Mouse (Mus musculus): ENCODE data around the gene Sec22a. TPM values are rescaled to one million over a fixed set of nuclear protein-coding genes. Genes with fewer than 3 reads are reported as not detected.

Sec22a gene
- polyA plus RNA-seq, 1 experiment from 2014 or later = 12.6 TPM

DNA sequence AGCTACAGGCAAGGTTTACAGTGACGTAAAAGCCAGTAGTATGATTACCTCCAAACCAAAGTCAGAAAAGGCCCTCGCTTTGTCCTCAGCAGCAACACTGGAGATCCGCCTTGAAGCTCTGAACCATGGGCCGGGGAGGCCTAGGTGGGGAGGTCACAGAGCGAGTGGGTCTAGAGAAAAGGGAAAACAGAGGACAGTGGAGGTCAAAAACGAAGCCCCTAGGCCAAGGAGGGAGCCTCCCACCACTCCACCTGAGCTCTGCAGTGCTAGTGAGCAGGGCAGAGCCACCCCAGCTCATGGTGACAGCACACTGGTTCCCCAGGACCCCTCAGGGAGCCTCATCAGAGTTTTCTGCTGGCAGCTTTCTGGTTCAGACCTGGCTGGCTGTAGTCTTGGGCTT is 55.7 kb downstream of the Sec22a start:
- H3K9ac ChIP-seq (replicated peaks) = no peak overlapping the region
- no peak overlapping the region for H3K4me2 ChIP-seq (ENCODE audit: low read depth, low read length)
- no peak overlapping the region for H3K4me3 ChIP-seq (ENCODE audit: low read depth, low read length)
- no peaks in the 10 kb centered on the region for H3K27me3 ChIP-seq (ENCODE audit: insufficient read depth, low read length)
- H3K4me1 ChIP-seq (ENCODE audit: insufficient read depth) = peaks cover 17% of the 10 kb centered on the region
- H3K9me3 ChIP-seq (ENCODE audit: low read length) = no peaks in the 10 kb centered on the region
- TF ChIP-seq CTCF (IDR thresholded peaks at IDR 0.05; ENCODE audit: low read depth) = no peak
- no peak for TF ChIP-seq EP300 (IDR thresholded peaks at IDR 0.05; ENCODE audit: low read depth)
- H3K36me3 ChIP-seq (replicated peaks; ENCODE audit: insufficient read depth, low read length) = no peaks in the 10 kb centered on the region; the same call in 1 of the 2 replicates
- ATAC-seq (no peak), DNase-seq (no peak)
- H3K27ac ChIP-seq (ENCODE audit: low read depth) = no peak overlapping the region
- 82% methylated on average over 6 of the region's 6 CpGs for WGBS (ENCODE audit: insufficient replicate concordance)

DNA sequence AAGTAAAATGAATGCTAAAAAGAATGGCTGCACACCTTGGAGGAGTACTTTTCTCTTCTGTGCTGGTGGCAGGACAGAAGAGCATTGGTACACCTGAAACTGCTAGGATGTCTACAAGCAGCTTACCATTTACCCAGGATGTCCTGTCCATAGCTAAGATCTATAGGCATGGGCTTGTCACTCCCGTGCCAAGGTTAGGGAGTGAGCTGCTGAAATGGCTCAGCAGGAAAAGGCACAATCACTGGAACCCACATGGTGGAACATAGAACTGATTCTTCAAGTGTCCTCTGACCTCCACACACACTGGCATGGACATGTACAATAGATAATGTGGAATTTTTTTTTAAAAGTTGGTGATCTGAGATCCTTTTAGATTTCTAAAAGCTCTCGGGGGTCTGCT is 56.4 kb downstream of the Sec22a start:
- peaks cover 17% of the 10 kb centered on the region for H3K4me1 ChIP-seq (ENCODE audit: insufficient read depth)
- DNase-seq = no peak
- H3K9me3 ChIP-seq (ENCODE audit: low read length) = no peaks in the 10 kb centered on the region
- TF ChIP-seq CTCF (IDR thresholded peaks at IDR 0.05; ENCODE audit: low read depth) = no peak
- TF ChIP-seq EP300 (IDR thresholded peaks at IDR 0.05; ENCODE audit: low read depth) = no peak
- 78% methylated on average over 2 of the region's 2 CpGs for WGBS (ENCODE audit: insufficient replicate concordance)
- no peak overlapping the region for H3K9ac ChIP-seq (replicated peaks)
- ATAC-seq = no peak
- no peaks in the 10 kb centered on the region for H3K36me3 ChIP-seq (replicated peaks; ENCODE audit: insufficient read depth, low read length)
- H3K4me3 ChIP-seq (ENCODE audit: low read depth, low read length) = no peak overlapping the region
- no peak overlapping the region for H3K27ac ChIP-seq (ENCODE audit: low read depth)
- no peak overlapping the region for H3K4me2 ChIP-seq (ENCODE audit: low read depth, low read length)
- H3K27me3 ChIP-seq (ENCODE audit: insufficient read depth, low read length) = no peaks in the 10 kb centered on the region

DNA sequence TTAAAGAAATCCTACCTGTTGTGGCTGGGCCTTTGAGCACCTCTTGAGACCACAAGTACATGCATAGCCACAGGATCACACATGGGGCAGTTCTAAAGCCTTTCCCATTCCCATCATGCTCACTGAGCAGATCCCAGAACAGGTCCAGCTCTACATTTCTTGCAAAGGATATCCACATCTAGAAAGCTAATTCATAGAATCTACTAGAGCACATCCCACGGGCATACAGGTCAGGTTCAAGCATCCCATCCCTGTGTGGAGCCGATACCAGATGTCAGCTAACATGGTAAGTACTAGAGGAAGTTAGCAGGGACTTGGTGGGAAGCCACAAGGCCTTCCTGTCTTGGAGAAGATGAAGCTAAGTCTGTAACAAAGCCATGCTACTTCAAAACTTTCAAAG is 57.1 kb downstream of the Sec22a start:
- TF ChIP-seq EP300 (IDR thresholded peaks at IDR 0.05; ENCODE audit: low read depth) = no peak
- no peak for TF ChIP-seq CTCF (IDR thresholded peaks at IDR 0.05; ENCODE audit: low read depth)
- DNase-seq (no peak), ATAC-seq (no peak)
- H3K27me3 ChIP-seq (ENCODE audit: insufficient read depth, low read length) = no peaks in the 10 kb centered on the region
- whole genome bisulfite sequencing (ENCODE audit: insufficient replicate concordance) = 66% methylated on average over 2 of the region's 2 CpGs
- no peak overlapping the region for H3K4me3 ChIP-seq (ENCODE audit: low read depth, low read length)
- H3K27ac ChIP-seq (ENCODE audit: low read depth) = no peak overlapping the region
- no peak overlapping the region for H3K9ac ChIP-seq (replicated peaks)
- no peaks in the 10 kb centered on the region for H3K36me3 ChIP-seq (replicated peaks; ENCODE audit: insufficient read depth, low read length)
- H3K4me2 ChIP-seq (ENCODE audit: low read depth, low read length) = no peak overlapping the region
- no peaks in the 10 kb centered on the region for H3K9me3 ChIP-seq (ENCODE audit: low read length)
- peaks cover 17% of the 10 kb centered on the region for H3K4me1 ChIP-seq (ENCODE audit: insufficient read depth)

DNA sequence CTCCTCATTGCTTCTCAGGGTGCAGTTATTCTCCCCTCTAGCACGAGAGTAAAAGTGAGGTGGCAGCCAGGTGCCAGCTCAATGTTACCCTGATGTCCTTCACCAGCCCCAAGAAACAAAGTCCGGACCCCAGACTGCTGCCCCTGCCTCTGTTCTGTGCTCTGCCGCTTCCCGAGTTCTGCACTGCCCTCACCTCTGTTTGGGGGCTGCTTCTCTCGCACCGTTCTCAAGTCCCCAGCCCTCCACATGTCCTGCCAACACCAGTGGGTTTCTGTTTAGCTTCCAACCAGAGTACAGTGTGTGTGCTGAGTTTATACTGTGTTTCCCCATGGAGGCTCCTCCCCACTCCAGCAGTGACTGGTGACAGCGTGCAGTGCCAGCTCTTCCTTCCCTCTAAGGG is 58.5 kb downstream of the Sec22a start:
- Histone ChIP-seq H3K4me2 (ENCODE audit: low read depth, low read length) (no peak overlapping the region), H3K4me1 (ENCODE audit: insufficient read depth) (peaks cover 17% of the 10 kb centered on the region), H3K36me3 (replicated peaks; ENCODE audit: insufficient read depth, low read length) (no peaks in the 10 kb centered on the region), H3K9me3 (ENCODE audit: low read length) (no peaks in the 10 kb centered on the region), H3K27ac (ENCODE audit: low read depth) (no peak overlapping the region), H3K27me3 (ENCODE audit: insufficient read depth, low read length) (no peaks in the 10 kb centered on the region), H3K4me3 (ENCODE audit: low read depth, low read length) (no peak overlapping the region), H3K9ac (replicated peaks) (no peak overlapping the region)
- WGBS (ENCODE audit: insufficient replicate concordance) = 79% methylated on average over 7 of the region's 7 CpGs
- no peak for TF ChIP-seq EP300 (IDR thresholded peaks at IDR 0.05; ENCODE audit: low read depth)
- TF ChIP-seq CTCF (IDR thresholded peaks at IDR 0.05; ENCODE audit: low read depth) = no peak
- DNase-seq (peak; percentile 8), ATAC-seq (no peak)

DNA sequence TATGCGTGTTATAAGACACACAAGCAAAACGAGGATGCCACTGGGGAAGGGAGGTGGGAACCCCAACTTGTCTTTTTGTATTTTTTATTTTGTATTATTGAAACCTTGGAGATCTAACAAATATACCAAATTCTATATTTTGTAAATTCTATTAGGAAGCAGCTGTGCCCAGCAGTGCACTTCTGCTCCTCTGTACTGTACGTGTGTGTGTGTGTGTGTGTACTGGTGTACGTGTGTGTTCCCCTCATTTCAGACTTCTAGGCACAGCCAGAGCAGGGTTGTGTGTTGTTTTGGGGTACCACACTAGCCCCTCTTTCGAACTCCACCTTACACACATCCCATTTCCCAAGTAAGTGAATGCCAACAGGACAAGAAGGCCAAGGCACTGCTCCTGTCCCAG is 59.3 kb downstream of the Sec22a start:
- no peaks in the 10 kb centered on the region for H3K36me3 ChIP-seq (replicated peaks; ENCODE audit: insufficient read depth, low read length)
- no peaks in the 10 kb centered on the region for H3K27me3 ChIP-seq (ENCODE audit: insufficient read depth, low read length)
- DNase-seq = no peak
- H3K4me1 ChIP-seq (ENCODE audit: insufficient read depth) = peaks cover 9% of the 10 kb centered on the region
- no peak overlapping the region for H3K9ac ChIP-seq (replicated peaks)
- TF ChIP-seq CTCF (IDR thresholded peaks at IDR 0.05; ENCODE audit: low read depth) (no peak), EP300 (IDR thresholded peaks at IDR 0.05; ENCODE audit: low read depth) (no peak)
- H3K27ac ChIP-seq (ENCODE audit: low read depth) = no peak overlapping the region
- no peak overlapping the region for H3K4me2 ChIP-seq (ENCODE audit: low read depth, low read length)
- no peaks in the 10 kb centered on the region for H3K9me3 ChIP-seq (ENCODE audit: low read length)
- no peak overlapping the region for H3K4me3 ChIP-seq (ENCODE audit: low read depth, low read length)
- no peak for ATAC-seq
- 81% methylated on average over 5 of the region's 5 CpGs for WGBS (ENCODE audit: insufficient replicate concordance)

DNA sequence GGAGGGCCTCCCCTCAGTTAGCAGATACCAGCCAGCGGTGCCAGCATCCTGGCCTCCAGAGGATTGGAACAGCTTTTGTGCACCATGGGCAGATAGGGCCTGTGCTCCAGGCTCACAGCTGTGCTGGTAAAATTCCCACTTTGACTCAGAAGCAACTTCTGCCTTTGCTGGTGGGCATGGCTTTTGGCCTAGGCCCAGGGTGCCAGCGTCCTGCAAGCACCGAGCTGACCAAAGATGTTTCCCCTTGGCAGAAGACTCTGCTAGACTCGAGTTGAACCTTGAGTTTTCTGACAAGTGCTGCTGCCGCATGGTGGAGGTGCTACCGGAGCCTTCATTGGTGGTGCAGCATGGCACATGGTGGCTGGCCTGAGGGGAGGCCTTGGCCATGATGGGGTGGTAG is 60.0 kb downstream of the Sec22a start:
- Histone ChIP-seq H3K27ac (ENCODE audit: low read depth) (no peak overlapping the region), H3K9me3 (ENCODE audit: low read length) (no peaks in the 10 kb centered on the region)
- ATAC-seq = no peak

More for the DNA sequence above, 60.0 kb downstream of the Sec22a start:
- Histone ChIP-seq H3K9ac (replicated peaks) (no peak overlapping the region), H3K36me3 (replicated peaks; ENCODE audit: insufficient read depth, low read length) (no peaks in the 10 kb centered on the region), H3K4me3 (ENCODE audit: low read depth, low read length) (no peak overlapping the region), H3K4me2 (ENCODE audit: low read depth, low read length) (no peak overlapping the region), H3K27me3 (ENCODE audit: insufficient read depth, low read length) (no peaks in the 10 kb centered on the region), H3K4me1 (ENCODE audit: insufficient read depth) (0 out of 2 replicates have a peak, but pooled peaks cover 4% of the 10 kb centered on the region)
- TF ChIP-seq CTCF (IDR thresholded peaks at IDR 0.05; ENCODE audit: low read depth) (no peak), EP300 (IDR thresholded peaks at IDR 0.05; ENCODE audit: low read depth) (no peak)
- DNase-seq = no peak
- 82% methylated on average over 6 of the region's 6 CpGs for WGBS (ENCODE audit: insufficient replicate concordance)

Data from liver, postnatal 0 days (tissue).